Comparison of ENCODE assay signal across 37 mouse cellular contexts in the genomic region with DNA sequence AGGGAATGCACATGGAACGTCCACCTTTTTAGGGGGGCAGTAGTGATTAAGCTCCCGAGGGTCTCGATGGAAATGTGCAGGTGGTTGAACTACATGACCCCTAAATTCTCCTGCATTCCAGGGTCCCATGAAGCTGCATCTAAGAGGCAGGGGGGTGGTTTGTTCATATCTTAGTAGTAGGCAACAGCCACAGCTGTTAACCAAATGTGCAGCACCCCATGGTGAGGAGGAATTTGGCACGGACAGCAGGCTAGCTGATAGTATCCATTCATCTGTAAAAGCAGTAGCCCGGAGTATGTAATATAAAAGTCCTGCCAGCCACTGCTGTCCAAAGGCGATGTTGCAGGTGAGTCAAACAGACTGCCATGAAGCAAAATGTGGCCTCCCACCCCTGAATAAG. TPM values are rescaled to one million over a fixed set of nuclear protein-coding genes. Genes with fewer than 3 reads are reported as not detected.
DNase-seq lines count a peak whose midpoint lies in the region; ATAC-seq and TF ChIP-seq lines count a peak whose summit lies in the region.
"Had no signal": no experiment of that assay in that cellular context is flagged by ENCODE, and none has a peak within 500 bp of the region (broad histone marks: within the 10 kb centered on the region; RNA-seq: fewer than 3 reads in every experiment).

No protein-coding gene starts in this region.

- H3K4me1 ChIP-seq in limb, embryonic 14.5 days (ENCODE audit: control insufficient read depth, insufficient read depth, low read length) = peaks cover 49% of the 10 kb centered on the region

- DNase-seq in cerebellum, postnatal 10 days = peak; percentile 15 to 28
- DNase-seq in cerebellum, adult 11-12 months = no peak
- peak; percentile 26 for DNase-seq in left cerebral cortex, postnatal 4 days
- no peak for DNase-seq in left cerebral cortex, adult 18-20 months (ENCODE audit: low spot score in 2 of 2)
- DNase-seq in limb, embryonic 14.5 days (ENCODE audit: low spot score) = no peak
- DNase-seq in yolk sac, embryonic 10.5 days (ENCODE audit: low spot score) = no peak
- DNase-seq in adrenal gland, adult 8-10 months = no peak
- no peak for DNase-seq in layer of hippocampus, postnatal 25 days (ENCODE audit: extremely low spot score in 1 of 2, low spot score in 1 of 2)
- DNase-seq: adrenal gland, postnatal 10 days; cerebellum, adult 11 months; cerebellum, adult 9-11 months; forebrain, postnatal 0 days; heart, postnatal 10 days; kidney, adult 9 months; kidney, postnatal 10 days; lung, embryonic 14.5 days; lung, postnatal 14 days; right cerebral cortex, adult 18-20 months; spleen, adult 18-20 months; thymus, adult 18-20 months; thymus, postnatal 25 days had no signal

- H3K9me3 ChIP-seq in limb, embryonic 14.5 days (ENCODE audit: control insufficient read depth, low read length) = no peaks in the 10 kb centered on the region
- H3K9me3 ChIP-seq: heart, embryonic 13.5 days; liver, embryonic 15.5 days; midbrain, embryonic 15.5 days had no signal

- no peak for TF ChIP-seq POLR2A in limb, embryonic 14.5 days (IDR thresholded peaks at IDR 0.05; ENCODE audit: borderline replicate concordance, extremely low read depth, insufficient read depth, insufficient read length)

- no peak for ATAC-seq in limb, embryonic 14.5 days (ENCODE audit: low FRiP score, low read depth)
- ATAC-seq: forebrain, postnatal 0 days; intestine, postnatal 0 days; midbrain, embryonic 15.5 days had no signal

- H3K4me2 ChIP-seq in limb, embryonic 14.5 days (replicated peaks; ENCODE audit: low read depth, low read length, severe bottlenecking) = no peak overlapping the region
- H3K4me2 ChIP-seq: heart, embryonic 13.5 days; liver, embryonic 15.5 days; lung, embryonic 14.5 days; midbrain, embryonic 15.5 days had no signal

- no peaks in the 10 kb centered on the region for H3K36me3 ChIP-seq in limb, embryonic 14.5 days (ENCODE audit: control insufficient read depth, insufficient read depth, low read length)
- H3K36me3 ChIP-seq: heart, embryonic 13.5 days; liver, embryonic 15.5 days; midbrain, embryonic 15.5 days had no signal

- peak overlapping the region; percentile 83; the same call in 1 of the 2 replicates for H3K27ac ChIP-seq in limb, embryonic 14.5 days (replicated peaks; ENCODE audit: low read depth, low read length)
- H3K27ac ChIP-seq: heart, embryonic 13.5 days; liver, embryonic 15.5 days; midbrain, embryonic 15.5 days had no signal

- no peaks in the 10 kb centered on the region for H3K27me3 ChIP-seq in limb, embryonic 14.5 days (ENCODE audit: control insufficient read depth, insufficient read depth, low read length)
- H3K27me3 ChIP-seq: CH12.LX; heart, embryonic 13.5 days; midbrain, embryonic 15.5 days had no signal

- intact Hi-C loops in left cerebral cortex, postnatal 4 days (cut with DNase I) = no loop called here

- H3K4me3 ChIP-seq in limb, embryonic 14.5 days (replicated peaks; ENCODE audit: low read length) = no peak overlapping the region
- H3K4me3 ChIP-seq: heart, embryonic 13.5 days; liver, embryonic 15.5 days; midbrain, embryonic 10.5 days; midbrain, embryonic 15.5 days had no signal

- no peak overlapping the region for H3K9ac ChIP-seq in limb, embryonic 14.5 days (ENCODE audit: low read depth, low read length, severe bottlenecking)
- H3K9ac ChIP-seq: forebrain, postnatal 0 days; heart, embryonic 13.5 days; liver, embryonic 15.5 days; lung, embryonic 14.5 days; midbrain, embryonic 15.5 days had no signal

- WGBS in limb, embryonic 14.5 days = 31% methylated on average over 6 of the region's 6 CpGs

RNA-seq across cellular contexts. Expression of gene Cpa1, which starts 6.4 kb away (rescaled TPM):
- total RNA-seq in left cerebral cortex, postnatal 4 days (2021) = not detected
- total RNA-seq in left cerebral cortex, adult 18-20 months (2021) = not detected
- polyA plus RNA-seq in limb, embryonic 14.5 days (2012; rRNA removed) = 1.4 and 2.8 TPM in 2 replicates
- 1.1 and 1.3 TPM in 2 replicates for polyA plus RNA-seq in limb, embryonic 14.5 days (2014; fragmentation: Nextera tagmentation; extraction: Ambion mirVana)
- total RNA-seq in adrenal gland, adult 8-10 months (2022) = not detected
- total RNA-seq in layer of hippocampus, postnatal 25 days (2021) = not detected
- total RNA-seq: CH12.LX; common myeloid progenitor, adult 5-6 weeks; ES-E14; forebrain, postnatal 0 days; gastrocnemius, adult 8-10 months; layer of hippocampus, postnatal 14 days; neutrophil, adult 5-6 weeks had no signal
- polyA plus RNA-seq: C2C12; neural tube, embryonic 11.5 days had no signal

RNA-seq across cellular contexts. Expression of gene Cpa5, which starts 34.6 kb away (rescaled TPM):
- not detected for total RNA-seq in left cerebral cortex, postnatal 4 days (2021)
- total RNA-seq in left cerebral cortex, adult 18-20 months (2021) = not detected
- 0.81 and 0.87 TPM in 2 replicates for polyA plus RNA-seq in limb, embryonic 14.5 days (2012; rRNA removed)
- 0.57 and 0.99 TPM in 2 replicates for polyA plus RNA-seq in limb, embryonic 14.5 days (2014; fragmentation: Nextera tagmentation; extraction: Ambion mirVana)
- total RNA-seq in adrenal gland, adult 8-10 months (2022) = not detected
- not detected for total RNA-seq in layer of hippocampus, postnatal 25 days (2021)
- total RNA-seq: adrenal gland, postnatal 10 days; CH12.LX; common myeloid progenitor, adult 5-6 weeks; ES-E14; forebrain, postnatal 0 days; gastrocnemius, adult 8-10 months; heart, adult 8-10 months; heart, postnatal 10 days; layer of hippocampus, postnatal 14 days; liver, adult 2 months; neutrophil, adult 5-6 weeks had no signal
- polyA plus RNA-seq: C2C12; forebrain, postnatal 0 days; hindbrain, embryonic 11.5 days; intestine, postnatal 0 days; liver, adult 2 months; lung, embryonic 14.5 days; midbrain, embryonic 15.5 days; neural tube, embryonic 11.5 days had no signal

RNA-seq across cellular contexts. Expression of gene Cep41, which starts 48.2 kb away (rescaled TPM):
- 10 to 100 TPM in 1 of 2 experiments, 1 to 10 TPM in 1; 7.4 to 10.9 TPM for total RNA-seq in left cerebral cortex, postnatal 4 days (2021)
- 1 to 10 TPM; 6.4 to 7.0 TPM for total RNA-seq in left cerebral cortex, adult 18-20 months (2021)
- polyA plus RNA-seq in limb, embryonic 14.5 days (2012; rRNA removed) = 44.3 and 48.5 TPM in 2 replicates
- polyA plus RNA-seq in limb, embryonic 14.5 days (2014; fragmentation: Nextera tagmentation; extraction: Ambion mirVana) = 41.1 and 50.9 TPM in 2 replicates
- total RNA-seq in adrenal gland, adult 8-10 months (2022) = 10 to 100 TPM in 1 of 4 experiments, 1 to 10 TPM in 3; 7.9 to 11.6 (median 8.6) TPM
- total RNA-seq in layer of hippocampus, postnatal 25 days (2021) = 1 to 10 TPM; 5.5 to 7.2 TPM

Comparison
In these comparisons a context has a peak if more than half of its experiments do, and no peak if none do; other contexts are left out.
1. DNase-seq: peak in cerebellum, postnatal 10 days (2 of 2) and left cerebral cortex, postnatal 4 days (single experiment); none in cerebellum, adult 11-12 months (single experiment), left cerebral cortex, adult 18-20 months (0 of 2), limb, embryonic 14.5 days (single experiment), yolk sac, embryonic 10.5 days (single experiment), adrenal gland, adult 8-10 months (single experiment) and layer of hippocampus, postnatal 25 days (0 of 2).